Mouse (Mus musculus): ENCODE data around the gene Trim47.
"Not testable (repeated sequence)": the region's sequence is repeated elsewhere in the genome, so short reads cannot be mapped to it uniquely, and the experiment has no call there.

The Trim47 gene

GRCm38 (mm10) chr11:116138096-116138467 lies 11.1 kb upstream of the Trim47 start:
- no peak for DNase-seq (ENCODE audit: low read depth, low spot score)

- DNase-seq (ENCODE audit: low read depth, low spot score) = no peak
These were observed 7.2 kb upstream of the Trim47 start for GRCm38 (mm10) chr11:116134171-116134570.

GRCm38 (mm10) chr11:116133497-116133896 lies 6.5 kb upstream of the Trim47 start:
- no peak for DNase-seq (ENCODE audit: low read depth, low spot score)

DNA sequence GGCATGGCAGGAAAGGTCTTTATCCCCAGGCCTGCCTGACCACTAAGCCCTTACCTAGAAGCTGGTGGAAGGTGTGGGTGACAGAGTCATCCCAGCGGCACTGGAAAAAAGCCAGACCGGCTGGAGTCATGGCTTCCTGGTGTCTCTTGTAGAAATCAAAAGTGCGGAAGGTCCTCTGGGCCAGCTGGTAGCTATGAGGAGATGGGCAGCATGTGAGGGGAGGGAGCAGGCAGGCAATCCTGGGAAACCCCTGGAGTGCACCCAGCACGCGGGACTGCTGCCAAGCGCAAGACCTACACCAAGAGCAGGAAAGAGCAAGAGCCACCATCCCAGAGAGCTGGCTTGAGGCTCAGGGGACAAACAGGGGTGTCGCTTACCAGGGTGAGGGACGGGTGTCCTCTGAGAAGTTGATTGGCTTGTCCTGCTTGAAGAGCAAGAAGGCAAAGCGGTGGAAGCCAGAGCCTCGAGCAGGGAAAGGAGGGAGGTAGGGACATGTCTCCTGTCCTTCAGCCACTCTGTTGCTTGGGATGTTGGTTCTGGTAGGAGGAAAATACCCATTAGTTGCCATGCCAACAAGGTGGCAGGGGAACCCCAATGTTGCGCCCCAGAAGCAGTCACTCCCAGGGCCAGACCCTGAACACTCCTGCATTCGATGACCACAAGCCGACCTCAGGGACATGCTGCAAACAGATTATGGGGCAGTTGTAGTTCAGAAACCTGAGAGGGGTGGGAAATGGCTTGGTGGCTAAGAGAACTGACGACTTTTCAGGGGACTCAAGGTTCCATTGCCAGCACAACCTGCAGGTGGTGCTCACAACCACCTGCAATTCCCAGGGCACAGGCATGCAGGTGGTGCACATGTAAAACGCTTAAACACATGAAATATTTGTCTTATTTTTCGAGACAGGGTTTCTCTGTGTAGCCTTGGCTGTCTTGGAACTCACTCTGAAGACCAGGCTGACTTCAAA lies 5.6 kb upstream of the Trim47 start:
- DNase-seq (ENCODE audit: low read depth, low spot score) = no peak

- DNase-seq (ENCODE audit: low read depth, low spot score) = no peak
These were observed 4.5 kb upstream of the Trim47 start for GRCm38 (mm10) chr11:116131349-116132170.

DNA sequence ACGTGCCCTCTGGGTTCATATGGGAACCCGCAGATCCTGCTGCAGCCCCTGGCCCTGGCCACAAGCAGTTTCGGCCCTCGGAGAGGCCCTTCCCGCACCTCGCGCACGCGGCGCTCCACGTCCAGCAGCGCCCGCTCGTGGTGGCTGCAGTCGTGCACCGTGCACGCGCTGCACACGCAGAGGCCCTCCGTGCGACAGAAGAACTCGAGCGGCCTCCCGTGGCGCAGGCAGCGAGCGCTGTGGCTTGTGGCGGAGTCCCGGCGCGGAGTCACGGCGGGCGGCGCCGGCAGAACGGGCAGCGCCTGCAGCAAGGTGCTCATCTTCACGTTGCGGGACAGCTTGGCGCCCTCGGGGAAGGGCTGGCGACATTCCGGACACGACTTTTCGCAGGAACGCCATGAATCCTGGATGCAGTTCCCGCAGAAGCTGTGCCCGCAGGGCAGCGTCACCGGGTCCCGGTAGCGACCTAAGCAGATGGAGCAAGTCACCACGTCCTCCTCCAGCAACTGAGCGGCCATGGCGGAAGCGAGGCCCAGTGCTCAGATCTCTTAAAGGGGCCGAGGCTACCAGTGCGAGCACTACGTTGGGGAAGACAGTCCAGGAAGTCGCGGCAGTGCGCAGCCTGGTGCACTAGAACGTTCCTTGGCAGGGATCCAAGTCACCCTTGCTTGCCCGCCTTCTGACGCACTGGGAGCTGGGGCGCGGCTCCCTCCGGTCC lies 3.6 kb upstream of the Trim47 start, which contains the start of gene Trim65:
TSS of gene Trim65 (minus strand) at position 641 of the 718 bp plus-strand sequence.
- DNase-seq (ENCODE audit: low read depth, low spot score) = peak; percentile 78

GRCm38 (mm10) chr11:116129993-116130487 lies 3.0 kb upstream of the Trim47 start:
- DNase-seq (ENCODE audit: low read depth, low spot score) = no peak

- no peak for DNase-seq (ENCODE audit: low read depth, low spot score)
These were observed 2.2 kb upstream of the Trim47 start for GRCm38 (mm10) chr11:116129091-116129790.

DNA sequence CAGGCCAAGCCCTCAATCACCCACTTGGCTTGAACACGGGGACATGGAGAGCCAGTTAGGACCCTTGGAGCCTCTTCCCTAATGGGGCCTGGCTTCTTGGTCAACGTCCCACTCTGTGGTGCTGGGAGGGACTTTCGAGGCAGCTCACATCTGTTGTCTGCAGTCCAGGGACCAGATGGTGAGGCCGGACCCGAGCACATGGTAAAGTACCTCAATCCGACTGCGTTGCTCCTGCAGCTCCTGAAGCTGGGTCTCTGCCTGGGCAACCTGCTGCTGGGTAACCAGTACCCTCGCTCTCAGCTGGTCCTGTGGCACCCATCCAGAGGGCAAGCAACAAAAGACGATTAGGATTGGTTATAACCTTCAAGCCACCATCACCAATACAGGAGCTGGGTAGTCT lies 976 bp upstream of the Trim47 start:
- no peak for DNase-seq (ENCODE audit: low read depth, low spot score)

DNA sequence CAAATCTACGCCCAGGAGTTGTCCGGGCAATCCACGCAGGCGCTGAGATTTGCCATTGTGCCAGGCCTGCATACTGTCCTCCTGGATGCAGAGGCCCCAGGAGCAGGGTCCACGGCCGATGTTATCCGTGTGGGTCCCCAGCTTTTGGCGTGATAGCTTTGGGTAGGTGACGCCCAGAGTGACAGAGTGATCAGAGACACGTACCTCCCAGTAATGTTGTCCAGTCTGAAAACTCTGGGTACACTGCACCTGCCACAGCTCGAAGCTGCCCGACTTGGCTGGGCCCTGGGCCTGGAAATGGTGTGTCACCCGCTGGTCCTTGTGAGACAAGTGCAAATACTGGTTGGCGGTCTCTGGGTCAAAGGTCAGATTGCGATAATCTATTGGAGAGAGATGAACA lies 749 bp downstream of the Trim47 start:
- DNase-seq (ENCODE audit: low read depth, low spot score) = no peak

GRCm38 (mm10) chr11:116121731-116122245 lies 5.2 kb downstream of the Trim47 start:
- not testable (repeated sequence) for DNase-seq (ENCODE audit: low read depth, low spot score)

- no peak for DNase-seq (ENCODE audit: low read depth, low spot score)
These were observed 9.2 kb downstream of the Trim47 start for GRCm38 (mm10) chr11:116117819-116118218.

DNA sequence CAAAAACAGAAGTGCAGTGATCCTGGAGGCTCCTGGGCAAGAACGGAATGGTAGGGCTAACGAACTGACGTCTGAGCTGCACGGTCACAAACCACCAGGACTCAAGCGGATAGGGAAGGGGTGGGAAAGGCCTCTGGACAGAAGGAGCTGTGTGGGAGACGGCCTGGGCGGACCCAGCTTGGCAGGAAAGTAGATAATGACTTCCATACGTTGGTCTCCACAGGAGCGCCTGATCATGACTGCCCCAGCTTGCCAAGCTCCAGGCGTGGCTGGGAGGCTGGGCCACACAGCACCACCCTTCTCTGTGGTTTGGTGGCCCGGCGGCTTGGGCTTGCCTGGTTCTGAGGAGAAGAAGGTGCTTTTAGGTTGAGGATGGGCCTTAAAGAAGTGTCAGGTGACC lies 9.8 kb downstream of the Trim47 start:
- DNase-seq (ENCODE audit: low read depth, low spot score) = no peak

DNA sequence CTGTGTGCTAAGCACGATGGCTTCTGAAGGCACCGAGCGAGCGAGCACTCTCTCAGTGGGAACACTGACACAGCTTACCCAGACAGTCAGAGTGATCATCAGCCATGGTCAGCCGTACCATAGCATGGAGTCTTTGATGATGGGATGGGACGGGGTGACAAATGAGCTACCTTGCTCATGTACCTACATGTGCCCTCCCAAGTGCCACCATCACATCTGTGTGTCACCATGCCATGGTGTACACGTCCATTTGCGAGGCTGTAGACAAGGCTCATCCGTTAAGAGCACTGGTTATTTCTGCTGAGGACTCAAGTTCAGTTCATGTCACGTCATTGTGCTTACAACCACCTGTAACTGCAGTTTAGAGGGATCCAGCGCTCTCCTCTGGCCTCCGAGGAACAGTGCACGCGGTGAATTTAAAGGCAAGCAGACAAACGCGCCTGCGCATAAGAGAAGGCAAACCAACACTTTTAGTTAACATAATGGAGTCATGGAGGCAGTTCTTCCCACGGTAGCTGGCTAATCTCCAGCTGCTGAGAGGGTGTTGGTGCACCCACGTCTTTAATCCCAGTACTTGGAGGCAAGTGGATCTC lies 15.3 kb downstream of the Trim47 start:
- no peak for DNase-seq (ENCODE audit: low read depth, low spot score)

DNA sequence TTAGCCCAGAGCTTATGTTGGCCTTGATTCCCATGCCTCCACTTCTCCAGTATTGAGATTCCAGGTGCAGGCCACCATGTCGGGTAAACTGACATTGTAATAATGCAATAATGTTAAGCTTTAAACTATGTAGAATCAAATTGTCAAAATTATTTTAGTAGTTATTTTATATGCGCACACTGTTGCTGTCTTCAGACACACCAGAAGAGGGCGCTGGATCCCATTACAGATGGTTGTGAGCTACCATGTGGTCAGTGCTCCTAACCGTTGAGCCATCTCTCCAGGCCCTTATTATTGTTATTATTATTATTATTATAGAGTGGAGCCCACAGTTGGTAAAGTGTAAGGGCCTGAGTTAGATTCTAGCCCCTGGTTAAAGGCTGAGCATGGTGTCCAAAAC lies 15.9 kb downstream of the Trim47 start:
- DNase-seq (ENCODE audit: low read depth, low spot score) = no peak

DNA sequence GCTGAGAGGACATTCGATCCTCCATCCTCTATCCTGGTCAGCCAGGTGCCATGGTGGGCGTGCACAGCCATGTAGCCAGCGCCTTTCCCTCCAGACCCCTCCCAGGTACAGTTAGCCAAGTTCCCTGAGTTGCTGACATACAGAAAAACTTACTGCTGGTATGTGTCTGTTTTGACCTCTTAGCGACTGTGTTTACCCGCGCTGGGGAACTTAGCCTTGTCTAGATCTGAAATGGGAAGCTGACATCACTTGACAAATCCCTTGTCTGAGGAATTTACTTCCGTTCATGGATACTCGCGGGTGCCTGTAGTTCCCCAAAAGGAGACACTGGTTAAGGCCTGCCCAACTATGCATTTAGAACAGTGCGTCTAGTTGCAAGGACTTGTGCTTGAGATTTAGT lies 16.5 kb downstream of the Trim47 start:
- no peak for DNase-seq (ENCODE audit: low read depth, low spot score)

- no peak for DNase-seq (ENCODE audit: low read depth, low spot score)
These were observed 16.9 kb downstream of the Trim47 start for GRCm38 (mm10) chr11:116110131-116110530.

- no peak for DNase-seq (ENCODE audit: low read depth, low spot score)
These were observed 17.4 kb downstream of the Trim47 start for GRCm38 (mm10) chr11:116109441-116110081.

DNA sequence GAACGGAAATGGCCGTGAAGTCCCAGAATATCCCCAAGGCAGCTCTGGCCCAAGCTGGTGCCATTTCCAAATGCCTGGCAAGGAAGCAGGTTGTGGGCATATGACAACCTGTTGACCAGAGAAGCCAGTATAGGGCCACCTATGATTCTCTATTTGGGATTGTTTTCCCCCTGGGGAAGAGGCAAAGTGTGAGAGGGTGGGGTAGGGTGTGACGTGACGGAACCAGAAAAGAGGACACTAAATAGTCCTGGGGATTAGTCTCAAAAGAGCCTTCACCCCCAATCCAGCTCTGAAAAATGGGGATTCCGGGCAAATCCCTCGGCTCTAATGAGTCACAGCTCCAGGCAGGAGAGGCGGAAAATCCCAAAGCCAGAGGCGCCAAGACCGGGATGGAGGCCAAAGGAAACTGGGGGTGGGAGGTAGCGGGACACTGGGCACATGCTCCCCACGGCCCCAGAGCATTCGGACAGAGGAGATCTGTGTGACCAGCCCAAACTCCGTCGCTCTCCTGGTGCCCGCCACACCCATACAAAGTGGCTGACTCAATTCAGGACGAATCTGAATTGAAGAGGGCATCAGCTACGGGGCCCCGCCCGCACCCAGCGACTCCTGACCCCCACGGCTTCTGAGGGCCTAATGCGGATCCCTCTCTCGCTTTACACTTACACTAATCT lies 18.4 kb downstream of the Trim47 start:
- no peak for DNase-seq (ENCODE audit: low read depth, low spot score)
